Mouse (Mus musculus): ENCODE results near the gene Nos1.

- no peak for TF ChIP-seq CTCF (IDR thresholded peaks at IDR 0.05; ENCODE audit: insufficient read depth, low read length)
- no peak for TF ChIP-seq POLR2A (IDR thresholded peaks at IDR 0.05; ENCODE audit: borderline replicate concordance, extremely low read depth, low read depth, low read length)
Observed at GRCm38 (mm10) chr5:117916349-117916748, 135.5 kb downstream of the Nos1 start.

All from lung, adult 2 months (tissue).